Mouse (Mus musculus): ENCODE results near the gene Gtf2a1l. TPM values are rescaled to one million over a fixed set of nuclear protein-coding genes. Genes with fewer than 3 reads are reported as not detected.

The Gtf2a1l gene
- polyA plus RNA-seq, 1 experiment, result 0.15 TPM

- TF ChIP-seq POLR2A (IDR thresholded peaks at IDR 0.05; ENCODE audit: borderline replicate concordance, extremely low read depth, insufficient read depth, insufficient read length, poor library complexity, severe bottlenecking) (no peak), CTCF (IDR thresholded peaks at IDR 0.05; ENCODE audit: borderline replicate concordance, extremely low read depth, insufficient read depth, insufficient read length) (no peak)
- peak; percentile 49 for DNase-seq (ENCODE audit: low read depth)
These were observed 37.8 kb downstream of the Gtf2a1l start for GRCm38 (mm10) chr17:88706231-88706649.

GRCm38 (mm10) chr17:88749646-88750045, 81.2 kb downstream of the Gtf2a1l start:
- no peak for TF ChIP-seq POLR2A (IDR thresholded peaks at IDR 0.05; ENCODE audit: borderline replicate concordance, extremely low read depth, insufficient read depth, insufficient read length, poor library complexity, severe bottlenecking)
- no peak for DNase-seq (ENCODE audit: low read depth)

- DNase-seq (ENCODE audit: low read depth), result peak; percentile 84
- TF ChIP-seq CTCF (IDR thresholded peaks at IDR 0.05; ENCODE audit: borderline replicate concordance, extremely low read depth, insufficient read depth, insufficient read length), result peak; percentile 72
- no peak for TF ChIP-seq POLR2A (IDR thresholded peaks at IDR 0.05; ENCODE audit: borderline replicate concordance, extremely low read depth, insufficient read depth, insufficient read length, poor library complexity, severe bottlenecking)
These were observed 84.5 kb downstream of the Gtf2a1l start for GRCm38 (mm10) chr17:88752827-88753471.

GRCm38 (mm10) chr17:88753472-88753857, 85.0 kb downstream of the Gtf2a1l start:
- DNase-seq (ENCODE audit: low read depth), result no peak
- TF ChIP-seq CTCF (IDR thresholded peaks at IDR 0.05; ENCODE audit: borderline replicate concordance, extremely low read depth, insufficient read depth, insufficient read length) (no peak), POLR2A (IDR thresholded peaks at IDR 0.05; ENCODE audit: borderline replicate concordance, extremely low read depth, insufficient read depth, insufficient read length, poor library complexity, severe bottlenecking) (no peak)

- no peak for DNase-seq (ENCODE audit: low read depth)
- TF ChIP-seq CTCF (IDR thresholded peaks at IDR 0.05; ENCODE audit: borderline replicate concordance, extremely low read depth, insufficient read depth, insufficient read length) (no peak), POLR2A (IDR thresholded peaks at IDR 0.05; ENCODE audit: borderline replicate concordance, extremely low read depth, insufficient read depth, insufficient read length, poor library complexity, severe bottlenecking) (no peak)
These were observed 87.3 kb downstream of the Gtf2a1l start for GRCm38 (mm10) chr17:88755776-88756175.

GRCm38 (mm10) chr17:88758003-88758437, 89.6 kb downstream of the Gtf2a1l start:
- TF ChIP-seq CTCF (IDR thresholded peaks at IDR 0.05; ENCODE audit: borderline replicate concordance, extremely low read depth, insufficient read depth, insufficient read length) (no peak), POLR2A (IDR thresholded peaks at IDR 0.05; ENCODE audit: borderline replicate concordance, extremely low read depth, insufficient read depth, insufficient read length, poor library complexity, severe bottlenecking) (no peak)
- peak; percentile 94 for DNase-seq (ENCODE audit: low read depth)

- DNase-seq (ENCODE audit: low read depth), result peak; percentile 75
- no peak for TF ChIP-seq CTCF (IDR thresholded peaks at IDR 0.05; ENCODE audit: borderline replicate concordance, extremely low read depth, insufficient read depth, insufficient read length)
- TF ChIP-seq POLR2A (IDR thresholded peaks at IDR 0.05; ENCODE audit: borderline replicate concordance, extremely low read depth, insufficient read depth, insufficient read length, poor library complexity, severe bottlenecking), result no peak
These were observed 95.1 kb downstream of the Gtf2a1l start for GRCm38 (mm10) chr17:88763396-88764135.

GRCm38 (mm10) chr17:88764136-88764485, 95.7 kb downstream of the Gtf2a1l start:
- no peak for TF ChIP-seq POLR2A (IDR thresholded peaks at IDR 0.05; ENCODE audit: borderline replicate concordance, extremely low read depth, insufficient read depth, insufficient read length, poor library complexity, severe bottlenecking)
- peak; percentile 2; the same call in 1 of the 2 replicates for TF ChIP-seq CTCF (IDR thresholded peaks at IDR 0.05; ENCODE audit: borderline replicate concordance, extremely low read depth, insufficient read depth, insufficient read length)
- DNase-seq (ENCODE audit: low read depth), result peak; percentile 97

Other genes starting within 250 kb of the Gtf2a1l start
- 4.8 and 6.7 TPM in 2 replicates for gene Foxn2, start 227.9 kb upstream of the Gtf2a1l start, polyA plus RNA-seq (2012; rRNA removed)
- gene Ppp1r21, start 138.5 kb upstream of the Gtf2a1l start, polyA plus RNA-seq (2012; rRNA removed), result 60.3 and 76.5 TPM in 2 replicates
- gene Ston1, start 71.0 kb upstream of the Gtf2a1l start, polyA plus RNA-seq (2012; rRNA removed), result 6.0 and 10.0 TPM in 2 replicates
- gene Lhcgr, start 123.3 kb downstream of the Gtf2a1l start, polyA plus RNA-seq (2012; rRNA removed), result 0.59 and 1.2 TPM in 2 replicates

Measured in brain, embryonic 14.5 days (tissue).